Mouse (Mus musculus): ENCODE data around the gene Cacng7. TPM values are rescaled to one million over a fixed set of nuclear protein-coding genes. Genes with fewer than 3 reads are reported as not detected.

The Cacng7 gene
- polyA plus RNA-seq, 1 experiment from 2014 or later, result 3.0 TPM

- no peak for ATAC-seq (ENCODE audit: insufficient number of reproducible peaks, insufficient read depth, low FRiP score, low TSS enrichment, low read depth)
- 69% methylated on average over 20 of the region's 20 CpGs for WGBS
- no peak overlapping the region for H3K4me3 ChIP-seq (replicated peaks)
- no peak overlapping the region for H3K4me2 ChIP-seq
- H3K4me1 ChIP-seq (replicated peaks), result no peaks in the 10 kb centered on the region
- peaks cover 86% of the 10 kb centered on the region for H3K36me3 ChIP-seq
- no peaks in the 10 kb centered on the region for H3K9me3 ChIP-seq
- no peaks in the 10 kb centered on the region for H3K27me3 ChIP-seq
- no peak overlapping the region for H3K27ac ChIP-seq
- H3K9ac ChIP-seq (replicated peaks), result no peak overlapping the region
These were observed 14.9 kb downstream of the Cacng7 start for GRCm38 (mm10) chr7:3347366-3348287.

- 78% methylated on average over 5 of the region's 5 CpGs for WGBS
- no peak overlapping the region for H3K4me3 ChIP-seq (replicated peaks)
- H3K36me3 ChIP-seq, result peaks cover 84% of the 10 kb centered on the region
- no peaks in the 10 kb centered on the region for H3K9me3 ChIP-seq
- no peak overlapping the region for H3K9ac ChIP-seq (replicated peaks)
- no peaks in the 10 kb centered on the region for H3K4me1 ChIP-seq (replicated peaks)
- H3K27me3 ChIP-seq, result no peaks in the 10 kb centered on the region
- no peak overlapping the region for H3K4me2 ChIP-seq
- ATAC-seq (ENCODE audit: insufficient number of reproducible peaks, insufficient read depth, low FRiP score, low TSS enrichment, low read depth), result no peak
- H3K27ac ChIP-seq, result no peak overlapping the region
These were observed 15.6 kb downstream of the Cacng7 start for GRCm38 (mm10) chr7:3348326-3348725.

DNA sequence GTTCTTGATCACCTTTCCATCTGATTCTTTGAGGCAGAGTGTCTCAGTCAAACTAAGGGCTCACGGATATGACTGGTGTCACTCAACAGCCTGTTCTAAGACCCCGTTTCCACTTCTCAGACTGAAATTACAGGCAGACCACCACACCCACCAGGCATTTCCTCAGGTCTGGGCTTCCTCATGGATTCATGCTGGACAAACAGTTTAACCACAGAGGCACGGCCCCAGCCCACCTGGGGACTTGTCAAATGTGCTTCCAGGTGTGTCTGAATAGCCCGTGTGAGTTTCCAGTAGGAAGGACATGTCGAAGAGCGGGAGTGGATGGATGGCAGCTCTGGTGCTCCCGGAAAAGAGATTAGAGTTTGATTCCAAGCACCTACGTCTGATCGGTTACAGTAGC is 17.0 kb downstream of the Cacng7 start:
- Histone ChIP-seq H3K36me3 (peaks cover 84% of the 10 kb centered on the region), H3K4me1 (replicated peaks) (no peaks in the 10 kb centered on the region), H3K4me2 (no peak overlapping the region), H3K4me3 (replicated peaks) (no peak overlapping the region), H3K27ac (no peak overlapping the region), H3K9me3 (no peaks in the 10 kb centered on the region), H3K9ac (replicated peaks) (no peak overlapping the region), H3K27me3 (no peaks in the 10 kb centered on the region)
- 90% methylated on average over 9 of the region's 9 CpGs for WGBS
- no peak for ATAC-seq (ENCODE audit: insufficient number of reproducible peaks, insufficient read depth, low FRiP score, low TSS enrichment, low read depth)

DNA sequence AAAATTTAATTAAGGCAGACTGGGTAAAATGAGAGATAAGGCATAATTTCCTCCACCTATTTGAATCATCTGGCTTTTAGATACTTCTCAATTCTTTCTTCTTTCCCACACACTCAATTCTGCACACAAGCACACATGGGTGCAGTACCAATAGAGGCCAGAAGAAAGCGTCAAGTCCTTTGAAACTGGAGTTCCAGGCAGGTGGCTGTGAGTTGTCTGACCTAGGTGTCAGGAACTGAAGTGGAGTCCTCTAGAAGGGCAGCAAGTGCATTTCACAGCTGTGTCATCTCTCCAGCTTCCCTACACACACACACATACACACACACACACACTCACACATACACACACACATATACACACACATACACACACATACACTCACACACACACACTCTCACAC is 18.8 kb downstream of the Cacng7 start:
- 100% methylated on average over 1 of the region's 1 CpGs for WGBS
- H3K27me3 ChIP-seq, result no peaks in the 10 kb centered on the region
- no peak for ATAC-seq (ENCODE audit: insufficient number of reproducible peaks, insufficient read depth, low FRiP score, low TSS enrichment, low read depth)
- H3K4me1 ChIP-seq (replicated peaks), result no peaks in the 10 kb centered on the region
- no peaks in the 10 kb centered on the region for H3K9me3 ChIP-seq
- no peak overlapping the region for H3K4me2 ChIP-seq
- no peak overlapping the region for H3K27ac ChIP-seq
- no peak overlapping the region for H3K4me3 ChIP-seq (replicated peaks)
- H3K36me3 ChIP-seq, result peaks cover 82% of the 10 kb centered on the region
- no peak overlapping the region for H3K9ac ChIP-seq (replicated peaks)

DNA sequence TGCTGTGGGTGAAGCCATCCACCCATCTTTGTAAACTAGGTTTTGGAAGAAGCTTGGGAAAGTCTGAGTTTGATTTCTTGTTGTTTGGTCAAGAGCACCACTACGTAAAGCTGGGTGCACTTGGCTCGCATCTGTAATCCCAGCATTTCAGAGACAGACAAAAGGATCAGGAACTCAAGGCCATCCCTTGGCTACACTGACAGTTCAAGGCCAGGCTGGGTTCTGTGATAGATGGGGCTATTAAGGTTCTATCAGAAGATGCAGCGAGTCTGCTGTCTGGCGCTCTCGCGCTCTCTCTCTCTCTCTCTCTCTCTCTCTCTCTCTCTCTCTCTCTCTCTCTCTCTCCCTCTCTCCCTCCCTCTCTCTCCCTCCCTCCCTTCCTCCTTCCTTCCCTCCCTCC is 22.1 kb downstream of the Cacng7 start:
- no peak for ATAC-seq (ENCODE audit: insufficient number of reproducible peaks, insufficient read depth, low FRiP score, low TSS enrichment, low read depth)
- no peaks in the 10 kb centered on the region for H3K4me1 ChIP-seq (replicated peaks)
- 85% methylated on average over 6 of the region's 6 CpGs for WGBS
- H3K27me3 ChIP-seq, result no peaks in the 10 kb centered on the region
- no peak overlapping the region for H3K27ac ChIP-seq
- H3K9me3 ChIP-seq, result no peaks in the 10 kb centered on the region
- peaks cover 76% of the 10 kb centered on the region for H3K36me3 ChIP-seq
- H3K4me2 ChIP-seq, result no peak overlapping the region
- no peak overlapping the region for H3K4me3 ChIP-seq (replicated peaks)
- no peak overlapping the region for H3K9ac ChIP-seq (replicated peaks)

GRCm38 (mm10) chr7:3360678-3361077 is 27.9 kb downstream of the Cacng7 start:
- peaks cover 10% of the 10 kb centered on the region for H3K27me3 ChIP-seq
- H3K36me3 ChIP-seq, result peaks cover 71% of the 10 kb centered on the region
- no peaks in the 10 kb centered on the region for H3K4me1 ChIP-seq (replicated peaks)
- no peak overlapping the region for H3K9ac ChIP-seq (replicated peaks)
- ATAC-seq (ENCODE audit: insufficient number of reproducible peaks, insufficient read depth, low FRiP score, low TSS enrichment, low read depth), result no peak
- no peak overlapping the region for H3K27ac ChIP-seq
- H3K4me3 ChIP-seq (replicated peaks), result no peak overlapping the region
- 94% methylated on average over 1 of the region's 1 CpGs for WGBS
- H3K4me2 ChIP-seq, result no peak overlapping the region
- H3K9me3 ChIP-seq, result no peaks in the 10 kb centered on the region

- no peak for ATAC-seq (ENCODE audit: insufficient number of reproducible peaks, insufficient read depth, low FRiP score, low TSS enrichment, low read depth)
- Histone ChIP-seq H3K27ac (no peak overlapping the region), H3K9me3 (no peaks in the 10 kb centered on the region), H3K36me3 (peaks cover 45% of the 10 kb centered on the region), H3K4me2 (no peak overlapping the region), H3K4me3 (replicated peaks) (no peak overlapping the region), H3K9ac (replicated peaks) (no peak overlapping the region), H3K4me1 (replicated peaks) (peaks cover 10% of the 10 kb centered on the region), H3K27me3 (peaks cover 34% of the 10 kb centered on the region)
- 35% methylated on average over 11 of the region's 11 CpGs for WGBS
These were observed 33.0 kb downstream of the Cacng7 start for GRCm38 (mm10) chr7:3365547-3366279.

DNA sequence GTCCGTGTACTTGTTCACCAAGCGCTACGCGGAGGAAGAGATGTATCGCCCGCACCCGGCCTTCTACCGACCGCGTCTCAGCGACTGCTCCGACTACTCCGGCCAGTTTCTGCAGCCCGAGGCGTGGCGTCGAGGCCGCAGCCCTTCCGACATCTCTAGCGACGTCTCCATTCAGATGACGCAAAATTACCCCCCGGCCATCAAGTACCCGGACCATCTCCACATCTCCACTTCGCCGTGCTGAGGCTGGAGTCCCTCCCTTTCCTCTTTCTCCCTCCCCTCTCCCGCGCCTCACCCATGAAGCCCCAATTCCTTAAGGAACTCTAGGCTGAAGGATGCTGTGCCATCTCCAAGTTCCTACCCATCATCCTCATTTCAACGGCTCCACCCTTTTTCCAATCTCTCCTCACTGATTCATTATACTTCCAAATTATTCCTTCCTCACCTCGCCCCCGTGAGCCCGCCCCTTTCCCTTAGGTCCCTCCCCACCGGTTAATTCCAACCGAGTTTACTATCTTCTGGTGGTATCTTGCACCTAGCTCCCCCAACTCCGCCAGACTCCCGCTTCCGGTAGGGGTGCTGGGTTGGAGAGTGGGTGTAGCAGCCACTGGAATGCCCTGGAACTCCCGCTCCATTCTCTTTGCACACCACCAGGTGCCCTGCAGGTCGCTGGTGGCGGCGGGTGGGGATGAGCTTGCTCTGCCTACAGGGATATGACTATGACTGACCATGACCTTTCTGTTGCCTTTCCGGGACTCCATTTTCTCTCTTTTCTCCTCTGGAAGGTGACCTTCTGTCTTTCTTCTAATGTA is 34.2 kb downstream of the Cacng7 start:
- Histone ChIP-seq H3K27me3 (peaks cover 34% of the 10 kb centered on the region), H3K4me2 (peak overlapping the region; percentile 49; the same call in 1 of the 2 replicates), H3K4me1 (replicated peaks) (peaks cover 10% of the 10 kb centered on the region), H3K9ac (replicated peaks) (no peak overlapping the region), H3K36me3 (peaks cover 36% of the 10 kb centered on the region), H3K9me3 (no peaks in the 10 kb centered on the region), H3K4me3 (replicated peaks) (no peak overlapping the region), H3K27ac (no peak overlapping the region)
- no peak for ATAC-seq (ENCODE audit: insufficient number of reproducible peaks, insufficient read depth, low FRiP score, low TSS enrichment, low read depth)
- 10% methylated on average over 42 of the region's 42 CpGs for WGBS

- Histone ChIP-seq H3K36me3 (peaks cover 31% of the 10 kb centered on the region), H3K27me3 (peaks cover 34% of the 10 kb centered on the region), H3K27ac (no peak overlapping the region), H3K4me2 (peak overlapping the region; percentile 49), H3K9ac (replicated peaks) (no peak overlapping the region; the same call in 1 of the 2 replicates), H3K9me3 (no peaks in the 10 kb centered on the region), H3K4me3 (replicated peaks) (peak overlapping the region; percentile 17; the same call in 1 of the 2 replicates), H3K4me1 (replicated peaks) (peaks cover 10% of the 10 kb centered on the region)
- 4% methylated on average over 10 of the region's 11 CpGs for WGBS
- no peak for ATAC-seq (ENCODE audit: insufficient number of reproducible peaks, insufficient read depth, low FRiP score, low TSS enrichment, low read depth)
These were observed 34.8 kb downstream of the Cacng7 start for GRCm38 (mm10) chr7:3367569-3367968.

- ATAC-seq (ENCODE audit: insufficient number of reproducible peaks, insufficient read depth, low FRiP score, low TSS enrichment, low read depth), result no peak
- no peak overlapping the region for H3K9ac ChIP-seq (replicated peaks)
- 29% methylated on average over 12 of the region's 12 CpGs for WGBS
These were observed 35.6 kb downstream of the Cacng7 start for GRCm38 (mm10) chr7:3368311-3368710.

DNA sequence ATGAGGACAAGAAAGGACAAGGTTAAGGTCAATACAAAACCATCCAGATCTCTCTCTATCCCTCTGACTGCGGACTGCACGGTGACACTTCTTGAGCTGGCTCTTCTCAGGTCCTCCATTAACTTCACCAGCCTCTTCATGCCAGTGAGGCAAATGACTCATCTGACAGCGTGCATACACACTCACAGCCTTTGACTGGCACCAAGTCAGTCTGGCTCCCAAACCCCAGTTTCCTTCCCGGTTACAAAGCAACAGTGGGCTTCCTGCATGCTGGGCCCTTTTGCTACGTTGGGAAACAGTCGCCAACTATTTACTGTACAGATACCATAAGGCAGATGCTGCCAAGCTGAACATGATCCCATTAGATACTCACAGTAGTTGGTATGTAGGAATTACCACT is 36.4 kb downstream of the Cacng7 start:
- 81% methylated on average over 6 of the region's 6 CpGs for WGBS
- no peak overlapping the region for H3K4me2 ChIP-seq
- H3K9ac ChIP-seq (replicated peaks), result no peak overlapping the region
- no peak overlapping the region for H3K4me3 ChIP-seq (replicated peaks)
- peaks cover 29% of the 10 kb centered on the region for H3K36me3 ChIP-seq
- H3K4me1 ChIP-seq (replicated peaks), result peaks cover 10% of the 10 kb centered on the region
- H3K9me3 ChIP-seq, result no peaks in the 10 kb centered on the region
- H3K27ac ChIP-seq, result no peak overlapping the region
- no peak for ATAC-seq (ENCODE audit: insufficient number of reproducible peaks, insufficient read depth, low FRiP score, low TSS enrichment, low read depth)
- peaks cover 34% of the 10 kb centered on the region for H3K27me3 ChIP-seq

More at GRCm38 (mm10) chr7:3368311-3368710, 35.6 kb downstream of the Cacng7 start:
- H3K9me3 ChIP-seq, result no peaks in the 10 kb centered on the region
- no peak overlapping the region for H3K4me3 ChIP-seq (replicated peaks)
- peaks cover 34% of the 10 kb centered on the region for H3K27me3 ChIP-seq
- peaks cover 10% of the 10 kb centered on the region for H3K4me1 ChIP-seq (replicated peaks)
- H3K27ac ChIP-seq, result no peak overlapping the region
- peaks cover 31% of the 10 kb centered on the region for H3K36me3 ChIP-seq
- H3K4me2 ChIP-seq, result no peak overlapping the region

Data from limb, embryonic 12.5 days (tissue).